Mouse (Mus musculus) E14TG2a.4 (cell line): ENCODE results near the gene Taf11.

Source experiments
- CTCF ChIP-seq: conservative IDR thresholded peaks from 2 replicates; pipeline ENCODE4 v1.5.1; 2014; ENCODE audit warnings: low read length
- NANOG ChIP-seq: IDR thresholded peaks from 2 replicates; pipeline ENCODE4 v1.6.1; 2014; ENCODE audit warnings: borderline replicate concordance, low read length, mixed read lengths

DNA sequence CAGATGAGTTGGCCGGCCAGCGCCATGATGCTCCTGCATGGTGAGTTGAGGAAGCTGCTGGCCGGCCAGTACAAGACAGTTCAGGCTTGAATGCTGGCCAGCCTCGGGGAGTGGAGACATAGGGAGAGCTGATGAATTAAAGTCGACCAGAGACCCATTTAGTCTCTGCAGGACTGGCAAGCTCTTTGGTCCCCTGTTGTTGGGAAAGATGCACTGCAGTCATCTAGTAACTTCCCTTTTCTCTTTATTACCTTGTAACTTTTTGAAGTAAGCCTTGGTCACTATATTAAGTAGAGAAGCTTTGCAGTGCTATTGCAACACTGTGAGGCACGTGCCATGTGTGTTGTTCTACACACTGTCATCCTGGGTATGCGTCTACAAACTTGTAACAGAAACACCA lies 15.9 kb upstream of the Taf11 start:
- TF ChIP-seq CTCF, result no peak
- TF ChIP-seq NANOG, result no peak
